Mouse (Mus musculus) kidney, embryonic 16.5 days (tissue): Measurements from ENCODE around the gene Myom1. TPM values are rescaled to one million over a fixed set of nuclear protein-coding genes. Genes with fewer than 3 reads are reported as not detected.

Experiments used
- ATAC-seq: fragments of 200-750 bp; cut with Nextera tagmentation; 2 replicates; pipeline ENCODE4 v1.8.0; 2017; ENCODE audit warnings: moderate TSS enrichment; ENCODE audit not compliant: low FRiP score, low TSS enrichment
- H3K27ac ChIP-seq: fragments of 300-500 bp; sonication (generic); 2 replicates; pipeline ENCODE4 v1.5.1; 2014; ENCODE audit warnings: low read length
- H3K27me3 ChIP-seq: fragments of 300-500 bp; sonication (generic); 2 replicates; pipeline ENCODE4 v1.6.1; 2014; ENCODE audit warnings: low read length, control low read depth, mixed read lengths; ENCODE audit not compliant: insufficient read depth
- H3K36me3 ChIP-seq: fragments of 300-500 bp; sonication (generic); 2 replicates; pipeline ENCODE4 v1.6.1; 2014; ENCODE audit warnings: low read length, control low read depth, mixed read lengths; ENCODE audit not compliant: insufficient read depth
- H3K4me1 ChIP-seq: fragments of 300-500 bp; sonication (generic); 2 replicates; pipeline ENCODE4 v1.6.1; 2014; ENCODE audit warnings: low read length, control low read depth, mixed read lengths; ENCODE audit not compliant: insufficient read depth
- H3K4me2 ChIP-seq: fragments of 300-500 bp; sonication (generic); replicated peaks from 2 replicates; pipeline ENCODE4 v1.6.1; 2014; ENCODE audit warnings: low read depth, low read length
- H3K4me3 ChIP-seq: fragments of 300-500 bp; sonication (generic); 2 replicates; pipeline ENCODE4 v1.5.1; 2014; ENCODE audit warnings: mild to moderate bottlenecking, low read length
- H3K9ac ChIP-seq: fragments of 300-500 bp; sonication (generic); replicated peaks from 2 replicates; pipeline ENCODE4 v1.6.1; 2014; ENCODE audit warnings: low read length
- H3K9me3 ChIP-seq: fragments of 300-500 bp; sonication (generic); 2 replicates; pipeline ENCODE4 v1.6.1; 2016; ENCODE audit warnings: low read length, control low read depth
- WGBS: fragments of 180-500 bp; shearing (Covaris S2); extraction: QIAGEN DNeasy Blood & Tissue Kit; methylation state at CpG from one replicate; pipeline ENCODE4 v1.1.7; 2014; 5-methylcytosine and 5-hydroxymethylcytosine counted together
- polyA plus RNA-seq: library from polyadenylated mRNA; unstranded; fragments of >200 nt; fragmentation: Nextera tagmentation; extraction: Ambion mirVana; gene quantifications from 2 replicates; pipeline ENCODE4 v1.2.1, GENCODE M21; 2015

Myom1 gene
- polyA plus RNA-seq, 1 experiment from 2014 or later: 4.7 TPM

DNA sequence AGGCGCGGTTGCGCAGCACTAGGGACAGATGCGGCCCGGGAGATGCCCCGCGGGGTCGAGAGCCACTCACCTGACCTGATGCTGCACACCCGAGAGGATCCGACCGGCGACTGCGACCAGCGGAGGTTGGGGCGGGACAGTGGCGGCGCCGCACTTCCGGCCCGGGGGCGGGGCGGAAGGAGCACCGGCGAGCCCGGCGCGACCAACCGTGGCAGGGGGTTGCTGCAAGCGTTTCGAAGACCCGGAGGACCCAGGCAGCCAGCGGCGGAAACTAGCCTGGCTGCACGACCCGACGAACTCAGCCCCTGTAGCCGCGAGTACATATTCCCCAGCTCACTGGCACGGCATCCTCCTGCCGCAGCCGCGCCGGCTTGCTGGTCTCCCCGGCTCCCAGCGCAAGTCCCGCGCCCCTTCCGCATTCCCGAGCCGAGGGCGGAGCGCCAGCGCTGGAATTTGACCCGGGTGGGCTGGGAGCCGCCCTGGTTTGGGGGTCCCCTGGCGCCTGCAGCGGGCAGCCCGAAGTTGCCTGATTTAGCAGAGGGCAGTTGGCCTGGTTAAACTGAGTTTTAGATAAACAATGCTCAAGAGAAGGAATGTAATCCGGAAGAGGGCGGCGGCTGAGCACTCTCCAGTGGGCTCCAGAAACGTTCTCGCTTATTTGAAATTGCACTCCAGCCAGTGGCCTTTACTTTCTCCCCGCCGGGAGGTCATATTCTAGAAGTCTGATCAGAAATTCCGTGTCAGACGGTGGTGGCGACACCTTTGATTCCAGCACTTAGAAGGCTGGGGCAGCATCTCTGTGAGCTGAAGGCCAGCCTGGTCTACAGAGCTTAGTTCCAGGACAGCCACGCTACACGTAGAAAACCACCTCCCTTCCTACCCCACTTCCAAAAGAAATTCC is 11.8 kb upstream of the Myom1 start:
- Histone ChIP-seq H3K4me2 (peak overlapping the region; percentile 81), H3K27me3 (no peaks in the 10 kb centered on the region), H3K4me3 (peak overlapping the region; percentile 94), H3K9ac (peak overlapping the region; percentile 86), H3K9me3 (no peaks in the 10 kb centered on the region), H3K36me3 (peaks cover 38% of the 10 kb centered on the region), H3K4me1 (peaks cover 47% of the 10 kb centered on the region), H3K27ac (peak overlapping the region; percentile 98)
- under 1% methylated on average over 70 of the region's 70 CpGs for WGBS
- peak; percentile 90 for ATAC-seq

- WGBS: 84% methylated on average over 16 of the region's 16 CpGs
- H3K27me3 ChIP-seq: no peaks in the 10 kb centered on the region
- peaks cover 42% of the 10 kb centered on the region for H3K4me1 ChIP-seq
- H3K9ac ChIP-seq: no peak overlapping the region
- no peak for ATAC-seq
- H3K4me3 ChIP-seq: no peak overlapping the region
- peaks cover 42% of the 10 kb centered on the region for H3K36me3 ChIP-seq
- no peaks in the 10 kb centered on the region for H3K9me3 ChIP-seq
- peak overlapping the region; percentile 98 for H3K27ac ChIP-seq
- H3K4me2 ChIP-seq: peak overlapping the region; percentile 81; the same call in 1 of the 2 replicates
Observed at GRCm38 (mm10) chr17:70991706-70992625, 10.5 kb upstream of the Myom1 start.

DNA sequence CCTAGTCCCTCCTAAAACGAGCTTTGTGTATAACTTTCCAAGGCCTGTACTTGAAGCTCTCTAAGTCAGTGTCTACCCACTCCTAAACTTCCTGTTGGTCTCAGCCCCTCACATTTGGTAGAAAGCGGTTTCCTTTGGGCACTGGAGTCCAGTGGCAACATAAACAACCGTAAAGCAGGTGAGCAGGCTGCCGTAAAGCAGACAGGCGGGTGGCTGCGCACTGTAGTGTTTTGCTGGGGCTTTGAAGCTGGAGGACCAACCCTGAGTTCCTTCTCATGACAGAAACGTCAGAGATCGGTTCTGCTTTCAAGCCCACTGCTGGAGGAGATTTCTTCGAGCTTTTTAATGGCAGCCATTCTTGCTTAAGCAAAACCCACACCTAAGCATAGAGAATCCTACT is 9.8 kb upstream of the Myom1 start:
- H3K36me3 ChIP-seq: peaks cover 41% of the 10 kb centered on the region
- ATAC-seq: no peak
- no peak overlapping the region for H3K27ac ChIP-seq
- no peaks in the 10 kb centered on the region for H3K27me3 ChIP-seq
- no peaks in the 10 kb centered on the region for H3K9me3 ChIP-seq
- no peak overlapping the region for H3K9ac ChIP-seq
- H3K4me3 ChIP-seq: no peak overlapping the region
- H3K4me2 ChIP-seq: no peak overlapping the region
- 80% methylated on average over 9 of the region's 9 CpGs for WGBS
- H3K4me1 ChIP-seq: peaks cover 37% of the 10 kb centered on the region

DNA sequence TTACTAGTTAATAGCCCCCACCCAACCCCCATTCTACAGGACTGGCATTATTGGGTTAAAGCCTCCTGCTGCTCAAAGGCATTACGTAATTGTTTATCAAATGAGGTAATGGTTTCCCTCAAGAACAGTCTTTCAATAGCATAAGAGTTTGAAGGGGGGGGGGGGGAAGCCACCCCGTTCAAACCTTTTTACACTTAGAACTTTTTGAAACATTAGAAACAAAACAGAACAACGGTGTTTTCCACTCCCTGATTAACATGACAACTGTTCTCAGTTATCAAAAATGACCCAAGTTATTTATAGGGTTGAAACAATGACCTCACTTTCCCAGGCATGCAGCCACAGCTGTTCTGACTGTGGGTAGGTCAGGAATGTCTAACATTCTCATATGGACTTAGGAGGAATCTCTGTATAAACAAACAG is 9.0 kb upstream of the Myom1 start:
- peaks cover 44% of the 10 kb centered on the region for H3K4me1 ChIP-seq
- peaks cover 41% of the 10 kb centered on the region for H3K36me3 ChIP-seq
- peak overlapping the region; percentile 5; the same call in 1 of the 2 replicates for H3K27ac ChIP-seq
- no peaks in the 10 kb centered on the region for H3K27me3 ChIP-seq
- no peak overlapping the region for H3K4me3 ChIP-seq
- H3K9ac ChIP-seq: no peak overlapping the region
- no peak for ATAC-seq
- no peak overlapping the region for H3K4me2 ChIP-seq
- 56% methylated on average over 3 of the region's 3 CpGs for WGBS
- no peaks in the 10 kb centered on the region for H3K9me3 ChIP-seq

- peaks cover 38% of the 10 kb centered on the region for H3K36me3 ChIP-seq
- peaks cover 41% of the 10 kb centered on the region for H3K4me1 ChIP-seq
Observed at GRCm38 (mm10) chr17:70994671-70995070, 7.8 kb upstream of the Myom1 start.

DNA sequence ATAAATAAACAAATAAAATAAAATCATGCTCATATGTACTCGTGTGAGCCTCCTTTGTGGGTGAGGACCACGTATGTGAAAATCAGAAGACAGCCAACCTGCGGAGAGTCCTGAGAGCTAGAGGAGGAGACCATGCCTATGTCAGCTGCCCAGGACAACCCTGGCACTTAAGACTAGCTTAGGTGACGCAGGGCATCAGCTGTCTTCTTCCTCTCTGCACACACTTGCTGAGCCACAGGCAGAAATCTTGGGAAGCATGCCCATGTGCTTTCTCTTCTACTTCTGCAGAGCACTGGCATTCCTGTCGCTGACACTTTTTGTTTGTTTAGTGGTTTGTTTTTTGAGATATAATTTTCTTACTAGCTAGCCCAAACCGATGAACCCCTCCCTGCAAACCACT is 6.9 kb upstream of the Myom1 start:
- Histone ChIP-seq H3K4me2 (no peak overlapping the region), H3K36me3 (peaks cover 38% of the 10 kb centered on the region), H3K27me3 (no peaks in the 10 kb centered on the region), H3K9me3 (no peaks in the 10 kb centered on the region), H3K27ac (no peak overlapping the region), H3K4me3 (no peak overlapping the region), H3K4me1 (peaks cover 48% of the 10 kb centered on the region), H3K9ac (no peak overlapping the region)
- ATAC-seq: no peak
- WGBS: 92% methylated on average over 6 of the region's 6 CpGs

More at GRCm38 (mm10) chr17:70994671-70995070, 7.8 kb upstream of the Myom1 start:
- WGBS: 86% methylated on average over 6 of the region's 6 CpGs
- no peak overlapping the region for H3K4me2 ChIP-seq
- H3K9ac ChIP-seq: no peak overlapping the region
- no peak overlapping the region for H3K27ac ChIP-seq
- no peaks in the 10 kb centered on the region for H3K27me3 ChIP-seq
- no peak for ATAC-seq
- H3K9me3 ChIP-seq: no peaks in the 10 kb centered on the region
- no peak overlapping the region for H3K4me3 ChIP-seq

GRCm38 (mm10) chr17:70997836-70998235 is 4.6 kb upstream of the Myom1 start:
- H3K4me3 ChIP-seq: no peak overlapping the region
- no peak overlapping the region for H3K9ac ChIP-seq
- no peak for ATAC-seq
- no peaks in the 10 kb centered on the region for H3K9me3 ChIP-seq
- H3K27ac ChIP-seq: no peak overlapping the region
- no peaks in the 10 kb centered on the region for H3K27me3 ChIP-seq
- 59% methylated on average over 6 of the region's 6 CpGs for WGBS
- H3K36me3 ChIP-seq: peaks cover 28% of the 10 kb centered on the region
- H3K4me2 ChIP-seq: no peak overlapping the region; the same call in 1 of the 2 replicates
- H3K4me1 ChIP-seq: peaks cover 41% of the 10 kb centered on the region

DNA sequence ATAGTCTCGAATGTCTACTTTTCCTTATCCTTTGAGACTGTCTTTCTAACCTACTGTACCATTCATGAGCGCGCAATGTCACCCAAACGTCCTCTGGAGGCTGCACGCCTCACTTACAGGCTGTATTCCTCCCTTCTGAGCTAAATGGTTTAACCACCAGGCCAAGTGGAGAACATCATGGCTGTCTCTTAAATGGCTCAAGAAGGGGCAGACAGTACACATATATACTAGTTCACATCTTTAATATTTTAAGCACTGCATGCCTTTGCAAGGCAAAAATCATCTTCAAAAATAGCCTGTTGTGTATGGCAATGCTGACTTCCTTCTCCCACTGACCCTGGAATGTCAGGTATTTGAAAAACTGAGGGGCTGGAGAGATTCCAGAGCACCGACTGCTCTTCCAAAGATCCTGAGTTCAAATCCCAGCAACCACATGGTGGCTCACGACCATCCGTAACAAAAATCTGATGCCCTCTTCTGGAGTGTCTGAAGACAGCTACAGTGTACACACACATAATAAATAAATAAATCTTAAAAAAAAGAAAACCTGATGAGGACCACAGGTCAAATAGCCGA is 3.9 kb upstream of the Myom1 start:
- H3K4me2 ChIP-seq: no peak overlapping the region; the same call in 1 of the 2 replicates
- H3K9ac ChIP-seq: no peak overlapping the region
- H3K9me3 ChIP-seq: no peaks in the 10 kb centered on the region
- no peaks in the 10 kb centered on the region for H3K27me3 ChIP-seq
- H3K4me3 ChIP-seq: no peak overlapping the region
- peaks cover 24% of the 10 kb centered on the region for H3K36me3 ChIP-seq
- WGBS: 76% methylated on average over 9 of the region's 9 CpGs
- H3K27ac ChIP-seq: peak overlapping the region; percentile 63; the same call in 1 of the 2 replicates
- ATAC-seq: no peak
- H3K4me1 ChIP-seq: peaks cover 44% of the 10 kb centered on the region

- Histone ChIP-seq H3K36me3 (peaks cover 18% of the 10 kb centered on the region), H3K9me3 (no peaks in the 10 kb centered on the region), H3K4me2 (0 out of 2 replicates have a peak overlapping the region, but pooled peaks have one; percentile 72), H3K9ac (no peak overlapping the region; the same call in 1 of the 2 replicates), H3K4me1 (peaks cover 43% of the 10 kb centered on the region), H3K4me3 (no peak overlapping the region), H3K27ac (peak overlapping the region; percentile 14; the same call in 1 of the 2 replicates), H3K27me3 (no peaks in the 10 kb centered on the region)
- no peak for ATAC-seq
- 49% methylated on average over 5 of the region's 5 CpGs for WGBS
Observed at GRCm38 (mm10) chr17:70999187-70999586, 3.2 kb upstream of the Myom1 start.
